Mouse (Mus musculus): Measurements from ENCODE around the gene Gm20388.

DNA sequence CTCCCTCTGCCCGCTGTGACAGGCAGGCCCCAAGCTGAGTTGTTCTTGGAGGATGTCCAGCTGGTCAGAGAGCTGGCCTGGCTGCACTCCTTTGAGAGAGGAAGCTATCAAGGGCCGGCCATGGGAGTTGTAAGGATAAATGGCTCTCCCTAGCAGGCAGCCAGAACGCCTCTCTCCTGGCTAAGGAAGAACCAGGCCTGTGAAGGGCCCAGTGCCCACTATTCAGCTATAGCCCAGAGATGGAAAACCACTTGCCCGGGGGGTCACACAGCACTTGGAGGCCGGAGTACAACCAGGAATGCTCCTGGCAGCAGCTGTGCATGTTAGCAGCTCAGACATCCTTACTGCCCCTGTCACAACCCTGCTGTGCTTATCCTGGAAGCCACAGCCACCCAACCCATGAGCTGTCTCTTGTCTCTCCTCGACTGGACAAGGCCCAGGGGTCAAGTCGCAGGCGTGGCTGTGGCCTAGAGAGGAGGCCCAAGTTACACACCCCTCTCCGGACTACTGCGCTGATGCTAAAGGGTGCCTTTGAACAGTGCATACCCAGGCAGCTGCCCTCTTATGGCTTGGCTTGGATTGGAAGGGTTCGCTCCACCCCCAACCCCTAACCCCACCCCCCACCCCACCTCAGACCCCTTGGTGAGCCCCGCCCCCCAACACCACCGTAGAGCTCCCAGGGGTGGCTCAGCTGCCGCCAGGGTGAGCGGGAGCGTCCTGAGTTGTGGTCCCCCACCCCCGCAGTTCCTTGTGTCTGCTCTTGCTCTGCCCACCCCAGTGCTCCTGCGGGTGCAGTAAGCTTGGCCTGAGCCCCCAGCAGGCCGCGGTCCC is 593.8 kb downstream of the Gm20388 start:
- no peak for TF ChIP-seq POLR2A (IDR thresholded peaks at IDR 0.05; ENCODE audit: insufficient read depth, low read depth, low read length)
- TF ChIP-seq CTCF (IDR thresholded peaks at IDR 0.05; ENCODE audit: insufficient read depth, low read depth, low read length), result no peak

All from olfactory bulb, adult 2 months (tissue).